Mouse (Mus musculus): ENCODE results near the gene Cetn3. TPM values are rescaled to one million over a fixed set of nuclear protein-coding genes. Genes with fewer than 3 reads are reported as not detected.

The Cetn3 gene
- polyA plus RNA-seq, 1 experiment from 2014 or later: 285 TPM

GRCm38 (mm10) chr13:81838016-81838415 is 55.1 kb downstream of the Cetn3 start:
- Histone ChIP-seq H3K9me3 (ENCODE audit: control insufficient read depth, low read length) (no peaks in the 10 kb centered on the region), H3K4me1 (replicated peaks; ENCODE audit: control insufficient read depth, insufficient read depth, low read length) (no peaks in the 10 kb centered on the region), H3K9ac (replicated peaks; ENCODE audit: low read depth, low read length) (no peak overlapping the region), H3K36me3 (ENCODE audit: control insufficient read depth, insufficient read depth) (no peaks in the 10 kb centered on the region), H3K27me3 (replicated peaks; ENCODE audit: control insufficient read depth, insufficient read depth, low read length) (no peaks in the 10 kb centered on the region), H3K27ac (ENCODE audit: low read length) (no peak overlapping the region), H3K4me3 (replicated peaks; ENCODE audit: low read length) (no peak overlapping the region), H3K4me2 (ENCODE audit: low read length) (no peak overlapping the region)
- no peak for ATAC-seq
- 92% methylated on average over 5 of the region's 5 CpGs for WGBS

GRCm38 (mm10) chr13:81838948-81839347 is 56.1 kb downstream of the Cetn3 start:
- H3K9me3 ChIP-seq (ENCODE audit: control insufficient read depth, low read length): no peaks in the 10 kb centered on the region
- no peak overlapping the region for H3K9ac ChIP-seq (replicated peaks; ENCODE audit: low read depth, low read length)
- no peak for ATAC-seq
- no peaks in the 10 kb centered on the region for H3K4me1 ChIP-seq (replicated peaks; ENCODE audit: control insufficient read depth, insufficient read depth, low read length)
- no peak overlapping the region for H3K4me3 ChIP-seq (replicated peaks; ENCODE audit: low read length)
- no peaks in the 10 kb centered on the region for H3K27me3 ChIP-seq (replicated peaks; ENCODE audit: control insufficient read depth, insufficient read depth, low read length)
- H3K4me2 ChIP-seq (ENCODE audit: low read length): no peak overlapping the region
- H3K36me3 ChIP-seq (ENCODE audit: control insufficient read depth, insufficient read depth): no peaks in the 10 kb centered on the region
- H3K27ac ChIP-seq (ENCODE audit: low read length): no peak overlapping the region

GRCm38 (mm10) chr13:81840246-81840645 is 57.4 kb downstream of the Cetn3 start:
- Histone ChIP-seq H3K9ac (replicated peaks; ENCODE audit: low read depth, low read length) (no peak overlapping the region), H3K4me2 (ENCODE audit: low read length) (no peak overlapping the region), H3K27ac (ENCODE audit: low read length) (no peak overlapping the region), H3K4me1 (replicated peaks; ENCODE audit: control insufficient read depth, insufficient read depth, low read length) (no peaks in the 10 kb centered on the region), H3K4me3 (replicated peaks; ENCODE audit: low read length) (no peak overlapping the region), H3K36me3 (ENCODE audit: control insufficient read depth, insufficient read depth) (no peaks in the 10 kb centered on the region), H3K9me3 (ENCODE audit: control insufficient read depth, low read length) (no peaks in the 10 kb centered on the region), H3K27me3 (replicated peaks; ENCODE audit: control insufficient read depth, insufficient read depth, low read length) (no peaks in the 10 kb centered on the region)
- ATAC-seq: no peak
- 55% methylated on average over 5 of the region's 5 CpGs for WGBS

- Histone ChIP-seq H3K4me3 (replicated peaks; ENCODE audit: low read length) (no peak overlapping the region), H3K9me3 (ENCODE audit: control insufficient read depth, low read length) (no peaks in the 10 kb centered on the region), H3K27ac (ENCODE audit: low read length) (no peak overlapping the region), H3K9ac (replicated peaks; ENCODE audit: low read depth, low read length) (no peak overlapping the region), H3K4me2 (ENCODE audit: low read length) (no peak overlapping the region), H3K4me1 (replicated peaks; ENCODE audit: control insufficient read depth, insufficient read depth, low read length) (no peaks in the 10 kb centered on the region), H3K27me3 (replicated peaks; ENCODE audit: control insufficient read depth, insufficient read depth, low read length) (no peaks in the 10 kb centered on the region), H3K36me3 (ENCODE audit: control insufficient read depth, insufficient read depth) (no peaks in the 10 kb centered on the region)
- ATAC-seq: no peak
- 77% methylated on average over 5 of the region's 5 CpGs for WGBS
Observed at GRCm38 (mm10) chr13:81840646-81841045, 57.8 kb downstream of the Cetn3 start.

- Histone ChIP-seq H3K9me3 (ENCODE audit: control insufficient read depth, low read length) (no peaks in the 10 kb centered on the region), H3K4me2 (ENCODE audit: low read length) (no peak overlapping the region), H3K36me3 (ENCODE audit: control insufficient read depth, insufficient read depth) (no peaks in the 10 kb centered on the region), H3K27ac (ENCODE audit: low read length) (no peak overlapping the region), H3K27me3 (replicated peaks; ENCODE audit: control insufficient read depth, insufficient read depth, low read length) (no peaks in the 10 kb centered on the region), H3K9ac (replicated peaks; ENCODE audit: low read depth, low read length) (no peak overlapping the region), H3K4me1 (replicated peaks; ENCODE audit: control insufficient read depth, insufficient read depth, low read length) (no peaks in the 10 kb centered on the region), H3K4me3 (replicated peaks; ENCODE audit: low read length) (no peak overlapping the region)
- WGBS: 62% methylated on average over 6 of the region's 6 CpGs
- no peak for ATAC-seq
Observed at GRCm38 (mm10) chr13:81842278-81842677, 59.4 kb downstream of the Cetn3 start.

Other genes with a start within 250 kb of the Cetn3 start
- gene Adgrv1, start 149.9 kb upstream of the Cetn3 start, polyA plus RNA-seq (2015; fragmentation: Nextera tagmentation; extraction: Ambion mirVana): 11.5 and 14.2 TPM in 2 replicates
- gene Lysmd3, start 125.4 kb upstream of the Cetn3 start, polyA plus RNA-seq (2015; fragmentation: Nextera tagmentation; extraction: Ambion mirVana): 20.3 and 27.9 TPM in 2 replicates
- 3.3 and 3.8 TPM in 2 replicates for gene Polr3g, start 72.1 kb upstream of the Cetn3 start, polyA plus RNA-seq (2015; fragmentation: Nextera tagmentation; extraction: Ambion mirVana)
- gene Mblac2, start 71.7 kb upstream of the Cetn3 start, polyA plus RNA-seq (2015; fragmentation: Nextera tagmentation; extraction: Ambion mirVana): 33.9 and 38.4 TPM in 2 replicates

Data from forebrain, embryonic 16.5 days (tissue).